ENCODE assay signal across 10 mouse cellular contexts in genomic region chr3:115968745-115969530, GRCm38 (mm10). TPM values are rescaled to one million over a fixed set of nuclear protein-coding genes. Genes with fewer than 3 reads are reported as not detected.
A peak's percentile ranks its signal among the peaks of the same experiment; 100 is the strongest.
DNase-seq lines count a peak whose midpoint lies in the region; ATAC-seq and TF ChIP-seq lines count a peak whose summit lies in the region.
"Had no signal": no experiment of that assay in that cellular context is flagged by ENCODE, and none has a peak within 500 bp of the region (broad histone marks: within the 10 kb centered on the region; RNA-seq: fewer than 3 reads in every experiment).

No protein-coding gene starts in this region.

- no peaks in the 10 kb centered on the region for H3K27me3 ChIP-seq in lung, embryonic 16.5 days (ENCODE audit: control insufficient read depth, insufficient read depth, low read depth, low read length)
- no peaks in the 10 kb centered on the region for H3K27me3 ChIP-seq in midbrain, embryonic 15.5 days (replicated peaks)
- H3K27me3 ChIP-seq: megakaryocyte, embryonic 14.5 days had no signal

- no peaks in the 10 kb centered on the region for H3K9me3 ChIP-seq in lung, embryonic 16.5 days (ENCODE audit: control insufficient read depth, low read length)
- H3K9me3 ChIP-seq in midbrain, embryonic 15.5 days = no peaks in the 10 kb centered on the region
- H3K9me3 ChIP-seq: megakaryocyte, embryonic 14.5 days had no signal

- no peak for TF ChIP-seq CTCF in gastrocnemius, adult 2 months (IDR thresholded peaks at IDR 0.05)

- intact Hi-C loops in gastrocnemius, adult 2 months (cut with DNase I) = no loop called here

- H3K27ac ChIP-seq in lung, embryonic 16.5 days (ENCODE audit: low read length) = no peak overlapping the region
- H3K27ac ChIP-seq in gastrocnemius, adult 2 months = peak overlapping the region; percentile 75
- H3K27ac ChIP-seq in midbrain, embryonic 15.5 days = no peak overlapping the region

- no peak overlapping the region for H3K9ac ChIP-seq in lung, embryonic 16.5 days (ENCODE audit: low read length)
- H3K9ac ChIP-seq in midbrain, embryonic 15.5 days = no peak overlapping the region

- no peak overlapping the region for H3K4me2 ChIP-seq in lung, embryonic 16.5 days (ENCODE audit: low read depth, low read length)
- no peak overlapping the region for H3K4me2 ChIP-seq in midbrain, embryonic 15.5 days

- peak; percentile 86 for ATAC-seq in lung, embryonic 16.5 days (ENCODE audit: low read depth)
- ATAC-seq in midbrain, embryonic 15.5 days (replicated peaks) = peak; percentile 62

- DNase-seq in cerebellum, postnatal 10 days = peak; percentile 7 to 18
- DNase-seq in cerebellum, adult 9-10 months = no peak
- no peak for DNase-seq in lung, postnatal 36 days
- peak; percentile 76 for DNase-seq in gastrocnemius, adult 2 months
- no peak for DNase-seq in thymus, postnatal 14 days
- no peak for DNase-seq in cerebellum, adult 18-20 months
- DNase-seq: kidney, postnatal 36 days had no signal

- peaks cover 8% of the 10 kb centered on the region for H3K36me3 ChIP-seq in lung, embryonic 16.5 days (ENCODE audit: control insufficient read depth, insufficient read depth, low read length)
- peaks cover 6% of the 10 kb centered on the region; the same call in 1 of the 2 replicates for H3K36me3 ChIP-seq in midbrain, embryonic 15.5 days (replicated peaks)

- H3K4me1 ChIP-seq in lung, embryonic 16.5 days (replicated peaks; ENCODE audit: control insufficient read depth, insufficient read depth, low read length) = no peaks in the 10 kb centered on the region
- no peaks in the 10 kb centered on the region for H3K4me1 ChIP-seq in midbrain, embryonic 15.5 days

- 83% methylated on average over 10 of the region's 10 CpGs for WGBS in lung, embryonic 16.5 days
- WGBS in midbrain, embryonic 15.5 days = 79% methylated on average over 10 of the region's 10 CpGs

- no peak overlapping the region for H3K4me3 ChIP-seq in lung, embryonic 16.5 days (ENCODE audit: low read length)
- no peak overlapping the region for H3K4me3 ChIP-seq in gastrocnemius, adult 2 months
- H3K4me3 ChIP-seq in midbrain, embryonic 15.5 days = no peak overlapping the region
- H3K4me3 ChIP-seq: megakaryocyte, embryonic 14.5 days had no signal

RNA-seq across cellular contexts. Expression of gene Slc30a7, which starts 38.3 kb away (rescaled TPM):
- polyA plus RNA-seq in lung, embryonic 16.5 days (2015; fragmentation: Nextera tagmentation; extraction: Ambion mirVana) = 30.3 and 34.6 TPM in 2 replicates
- total RNA-seq in gastrocnemius, adult 2 months (2021) = 1 to 10 TPM; 4.8 to 5.5 TPM
- 16.1 and 16.8 TPM in 2 replicates for polyA plus RNA-seq in midbrain, embryonic 15.5 days (2015; fragmentation: Nextera tagmentation; extraction: Ambion mirVana)

RNA-seq across cellular contexts. Expression of gene Extl2, which starts 38.3 kb away (rescaled TPM):
- 16.9 and 18.0 TPM in 2 replicates for polyA plus RNA-seq in lung, embryonic 16.5 days (2015; fragmentation: Nextera tagmentation; extraction: Ambion mirVana)
- total RNA-seq in gastrocnemius, adult 2 months (2021) = 10 to 100 TPM in 1 of 2 experiments, 1 to 10 TPM in 1; 8.7 to 11.6 TPM
- polyA plus RNA-seq in midbrain, embryonic 15.5 days (2015; fragmentation: Nextera tagmentation; extraction: Ambion mirVana) = 24.0 and 25.8 TPM in 2 replicates

Comparison
In these comparisons a context has a peak if more than half of its experiments do, and no peak if none do; other contexts are left out.
1. DNase-seq: peak in cerebellum, postnatal 10 days (2 of 2) and gastrocnemius, adult 2 months (single experiment); none in cerebellum, adult 9-10 months (single experiment), lung, postnatal 36 days (single experiment), thymus, postnatal 14 days (single experiment) and cerebellum, adult 18-20 months (0 of 2).